Mouse (Mus musculus) CD4-positive, CD25-positive, alpha-beta regulatory T cell, adult 4 months (primary cell): ENCODE data around the gene Gm20388. TPM values are rescaled to one million over a fixed set of nuclear protein-coding genes. Genes with fewer than 3 reads are reported as not detected.

Experiments used
- ATAC-seq: one replicate; pipeline ENCODE4 v1.8.0; 2017
- polyA plus RNA-seq, 2 experiments: library from polyadenylated mRNA; unstranded; fragments of 100-300 nt; shearing (Covaris generic); gene quantifications; one replicate each; pipeline ENCODE4 v1.2.1; 2017

Gene Gm20388
- polyA plus RNA-seq, 2 experiments from 2014 or later = 10.7 to 12.8 TPM

- ATAC-seq = no peak
Observed at GRCm38 (mm10) chr8:119916237-119916892, 5.7 kb downstream of the Gm20388 start.

GRCm38 (mm10) chr8:119917415-119917814 is 6.8 kb downstream of the Gm20388 start:
- no peak for ATAC-seq

GRCm38 (mm10) chr8:119918155-119918567 is 7.5 kb downstream of the Gm20388 start:
- no peak for ATAC-seq

GRCm38 (mm10) chr8:119923259-119923658 is 12.6 kb downstream of the Gm20388 start:
- ATAC-seq = no peak

GRCm38 (mm10) chr8:119925428-119925827 is 14.8 kb downstream of the Gm20388 start:
- no peak for ATAC-seq

GRCm38 (mm10) chr8:119926474-119926873 is 15.8 kb downstream of the Gm20388 start:
- peak; percentile 73 for ATAC-seq

- ATAC-seq = peak; percentile 58
Observed at GRCm38 (mm10) chr8:119927422-119928092, 16.9 kb downstream of the Gm20388 start.

- ATAC-seq = no peak
Observed at GRCm38 (mm10) chr8:119931317-119931716, 20.7 kb downstream of the Gm20388 start.

- no peak for ATAC-seq
Observed at GRCm38 (mm10) chr8:119933681-119934080, 23.0 kb downstream of the Gm20388 start.

GRCm38 (mm10) chr8:119935541-119935940 is 24.9 kb downstream of the Gm20388 start:
- no peak for ATAC-seq

- ATAC-seq = no peak
Observed at GRCm38 (mm10) chr8:119938481-119938880, 27.8 kb downstream of the Gm20388 start.

- no peak for ATAC-seq
Observed at GRCm38 (mm10) chr8:119939336-119939735, 28.7 kb downstream of the Gm20388 start.

GRCm38 (mm10) chr8:119941471-119941870 is 30.8 kb downstream of the Gm20388 start:
- ATAC-seq = no peak

- no peak for ATAC-seq
Observed at GRCm38 (mm10) chr8:119943616-119944015, 33.0 kb downstream of the Gm20388 start.

GRCm38 (mm10) chr8:119944096-119944811 is 33.6 kb downstream of the Gm20388 start:
- peak; percentile 46 for ATAC-seq

GRCm38 (mm10) chr8:119946326-119946865 is 35.8 kb downstream of the Gm20388 start:
- peak; percentile 60 for ATAC-seq

GRCm38 (mm10) chr8:119947653-119948052 is 37.0 kb downstream of the Gm20388 start:
- ATAC-seq = peak; percentile 21

- ATAC-seq = peak; percentile 39
Observed at GRCm38 (mm10) chr8:119948340-119948739, 37.7 kb downstream of the Gm20388 start.

- no peak for ATAC-seq
Observed at GRCm38 (mm10) chr8:119952282-119952681, 41.6 kb downstream of the Gm20388 start.

GRCm38 (mm10) chr8:119952747-119953146 is 42.1 kb downstream of the Gm20388 start:
- no peak for ATAC-seq

GRCm38 (mm10) chr8:119955333-119955732 is 44.7 kb downstream of the Gm20388 start:
- ATAC-seq = no peak

GRCm38 (mm10) chr8:119958076-119958475 is 47.4 kb downstream of the Gm20388 start:
- no peak for ATAC-seq

- ATAC-seq = no peak
Observed at GRCm38 (mm10) chr8:119960531-119961104, 50.0 kb downstream of the Gm20388 start.
